In genomic region chr1:133917456-133918087, GRCm38 (mm10) we compare ENCODE assay signal across 7 mouse cellular contexts. TPM values are rescaled to one million over a fixed set of nuclear protein-coding genes. Genes with fewer than 3 reads are reported as not detected.
DNase-seq lines count a peak whose midpoint lies in the region; ATAC-seq and TF ChIP-seq lines count a peak whose summit lies in the region.

No protein-coding gene starts in this region.

- H3K27me3 ChIP-seq in heart, postnatal 0 days (ENCODE audit: control insufficient read depth, insufficient read depth, low read length), result no peaks in the 10 kb centered on the region
- H3K27me3 ChIP-seq in limb, embryonic 10.5 days (ENCODE audit: low read depth, poor library complexity, severe bottlenecking), result peaks cover 35% of the 10 kb centered on the region; the same call in 1 of the 2 replicates
- H3K27me3 ChIP-seq in neural tube, embryonic 15.5 days (replicated peaks), result 0 out of 2 replicates have a peak, but pooled peaks cover 3% of the 10 kb centered on the region

- H3K27ac ChIP-seq in heart, postnatal 0 days (ENCODE audit: low read depth), result peak overlapping the region; percentile 62
- peak overlapping the region; percentile 22 for H3K27ac ChIP-seq in limb, embryonic 10.5 days
- peak overlapping the region; percentile 60 for H3K27ac ChIP-seq in neural tube, embryonic 15.5 days (replicated peaks)

- TF ChIP-seq EP300 in heart, postnatal 0 days (IDR thresholded peaks at IDR 0.05; ENCODE audit: low read depth), result peak; percentile 82; the same call in 1 of the 2 replicates

- H3K9ac ChIP-seq in heart, postnatal 0 days (replicated peaks; ENCODE audit: low read depth, low read length), result no peak overlapping the region
- no peak overlapping the region for H3K9ac ChIP-seq in neural tube, embryonic 15.5 days (replicated peaks)

- H3K36me3 ChIP-seq in heart, postnatal 0 days (replicated peaks; ENCODE audit: control insufficient read depth, insufficient read depth, low read length), result no peaks in the 10 kb centered on the region
- no peaks in the 10 kb centered on the region for H3K36me3 ChIP-seq in limb, embryonic 10.5 days
- no peaks in the 10 kb centered on the region for H3K36me3 ChIP-seq in neural tube, embryonic 15.5 days

- peak; percentile 22 for ATAC-seq in heart, postnatal 0 days (ENCODE audit: insufficient read depth, low read depth)
- no peak for ATAC-seq in neural tube, embryonic 15.5 days (ENCODE audit: low FRiP score)

- H3K4me1 ChIP-seq in heart, postnatal 0 days (ENCODE audit: control insufficient read depth, insufficient read depth), result peaks cover 36% of the 10 kb centered on the region
- peaks cover 31% of the 10 kb centered on the region for H3K4me1 ChIP-seq in limb, embryonic 10.5 days
- peaks cover 39% of the 10 kb centered on the region for H3K4me1 ChIP-seq in neural tube, embryonic 15.5 days

- H3K9me3 ChIP-seq in heart, postnatal 0 days (replicated peaks; ENCODE audit: control insufficient read depth, low read length), result no peaks in the 10 kb centered on the region
- H3K9me3 ChIP-seq in limb, embryonic 10.5 days (replicated peaks), result no peaks in the 10 kb centered on the region
- no peaks in the 10 kb centered on the region for H3K9me3 ChIP-seq in neural tube, embryonic 15.5 days (replicated peaks)

- DNase-seq in ZHBTc4 (ENCODE audit: low read depth, low spot score), result peak; percentile 59
- peak; percentile 65 to 73 for DNase-seq in adrenal gland, postnatal 36 days
- DNase-seq in heart, postnatal 0 days (ENCODE audit: low spot score), result peak; percentile 45
- no peak for DNase-seq in limb, embryonic 10.5 days (ENCODE audit: low spot score)
- DNase-seq in cerebellum, adult 18-20 months, result no peak
- no peak for DNase-seq in cerebellum, adult 11-12 months

- H3K4me2 ChIP-seq in heart, postnatal 0 days (ENCODE audit: low read depth, low read length), result 0 out of 2 replicates have a peak overlapping the region, but pooled peaks have one; percentile 0
- H3K4me2 ChIP-seq in neural tube, embryonic 15.5 days, result peak overlapping the region; percentile 27

- no peak overlapping the region for H3K4me3 ChIP-seq in heart, postnatal 0 days (ENCODE audit: low read depth, low read length)
- H3K4me3 ChIP-seq in limb, embryonic 10.5 days, result no peak overlapping the region
- H3K4me3 ChIP-seq in neural tube, embryonic 15.5 days (replicated peaks), result no peak overlapping the region

- WGBS in heart, postnatal 0 days, result 35% methylated on average over 11 of the region's 11 CpGs
- WGBS in limb, embryonic 10.5 days, result 33% methylated on average over 11 of the region's 11 CpGs
- WGBS in neural tube, embryonic 15.5 days, result 23% methylated on average over 11 of the region's 11 CpGs

- no peak for TF ChIP-seq CTCF in heart, postnatal 0 days (IDR thresholded peaks at IDR 0.05; ENCODE audit: low read depth)

RNA-seq across cellular contexts. Expression of gene Prelp, which starts 3.6 kb away (rescaled TPM):
- total RNA-seq in adrenal gland, postnatal 36 days (2021), result 10 to 100 TPM; 42.1 to 44.9 TPM
- 5.4 and 6.1 TPM in 2 replicates for total RNA-seq in heart, postnatal 0 days (2014; rRNA removed; ENCODE audit: low replicate concordance)
- polyA plus RNA-seq in heart, postnatal 0 days (2015; fragmentation: Nextera tagmentation; extraction: Ambion mirVana), result 6.2 and 6.5 TPM in 2 replicates
- polyA plus RNA-seq in limb, embryonic 10.5 days (2016; fragmentation: Nextera tagmentation; extraction: Ambion mirVana), result 0.18 and 0.56 TPM in 2 replicates
- 10.6 and 11.4 TPM in 2 replicates for polyA plus RNA-seq in neural tube, embryonic 15.5 days (2015; fragmentation: Nextera tagmentation; extraction: Ambion mirVana)

RNA-seq across cellular contexts. Expression of gene Optc, which starts 9.8 kb away (rescaled TPM):
- 1 to 10 TPM; 1.2 TPM for total RNA-seq in adrenal gland, postnatal 36 days (2021)
- 3.2 TPM in 1 of 2 replicates, not detected in the other for total RNA-seq in heart, postnatal 0 days (2014; rRNA removed; ENCODE audit: low replicate concordance)
- polyA plus RNA-seq in heart, postnatal 0 days (2015; fragmentation: Nextera tagmentation; extraction: Ambion mirVana), result 0.07 and 0.11 TPM in 2 replicates
- polyA plus RNA-seq in limb, embryonic 10.5 days (2016; fragmentation: Nextera tagmentation; extraction: Ambion mirVana), result 0.24 and 0.41 TPM in 2 replicates
- 2.0 and 2.8 TPM in 2 replicates for polyA plus RNA-seq in neural tube, embryonic 15.5 days (2015; fragmentation: Nextera tagmentation; extraction: Ambion mirVana)

Comparison
In these comparisons a context has a peak if more than half of its experiments do, and no peak if none do; other contexts are left out.
1. DNase-seq: peak in ZHBTc4 (single experiment), adrenal gland, postnatal 36 days (2 of 2) and heart, postnatal 0 days (single experiment); none in limb, embryonic 10.5 days (single experiment), cerebellum, adult 18-20 months (0 of 2) and cerebellum, adult 11-12 months (single experiment).
2. Peak in every context shown above with its lines, with median percentiles within 50 percentile points of each other: H3K27ac ChIP-seq.